Mouse (Mus musculus) heart, postnatal 36 days (tissue): Measurements from ENCODE around the gene Clasp2. TPM values are rescaled to one million over a fixed set of nuclear protein-coding genes. Genes with fewer than 3 reads are reported as not detected.
A peak's percentile ranks its signal among the peaks of the same experiment; 100 is the strongest.

Source experiments
- DNase-seq, 2 experiments: peaks; one replicate each; pipeline ENCODE4 v3.0.0; 2021 to 2022
- intact Hi-C: fragments of 180-260 bp; cut with DNase I; formaldehyde crosslinking; loops from one replicate; pipeline ENCODE4 v1.15.1; 2025
- total RNA-seq, 2 experiments: library from RNA; stranded (reverse); gene quantifications; 2 replicates each; pipeline ENCODE4 v1.2.3; 2021

The Clasp2 gene
- total RNA-seq, 2 experiments from 2014 or later = 50.9 to 58.9 TPM

GRCm38 (mm10) chr9:113924883-113925282 is 183.6 kb downstream of the Clasp2 start:
- no peak for DNase-seq
- intact Hi-C loops = loop anchor here (5.0 kb wide), 1 partner anchor 183 kb away; the partner anchor contains the start of gene Clasp2

GRCm38 (mm10) chr9:113928591-113928990 is 187.3 kb downstream of the Clasp2 start:
- intact Hi-C loops = loop anchor here (5.0 kb wide), 1 partner anchor 186 kb away; the partner anchor contains the start of gene Clasp2
- no peak for DNase-seq

- no peak for DNase-seq
- intact Hi-C loops = loop anchor here (5.0 kb wide), 1 partner anchor 187 kb away; the partner anchor contains the start of gene Clasp2
Measured at GRCm38 (mm10) chr9:113929676-113930075, 188.4 kb downstream of the Clasp2 start.

- DNase-seq = peak; percentile 91 to 92
- intact Hi-C loops = no loop called here
Measured at GRCm38 (mm10) chr9:113930534-113931374, 189.5 kb downstream of the Clasp2 start, which contains the start of gene Ubp1. Gene Ubp1 (plus strand): TSS chr9:113930934.

- DNase-seq = peak; percentile 25 to 50
- intact Hi-C loops = no loop called here
Measured at GRCm38 (mm10) chr9:113931375-113932099, 190.3 kb downstream of the Clasp2 start.

GRCm38 (mm10) chr9:113932100-113932470 is 190.8 kb downstream of the Clasp2 start:
- intact Hi-C loops = no loop called here
- DNase-seq = peak; percentile 13 to 31

- DNase-seq = peak in 1 of 2 experiments; percentile 24
Measured at GRCm38 (mm10) chr9:113932501-113932900, 191.2 kb downstream of the Clasp2 start.

GRCm38 (mm10) chr9:113935638-113936037 is 194.4 kb downstream of the Clasp2 start:
- DNase-seq = no peak
- intact Hi-C loops = no loop called here

More at GRCm38 (mm10) chr9:113932501-113932900, 191.2 kb downstream of the Clasp2 start:
- intact Hi-C loops = no loop called here

GRCm38 (mm10) chr9:113939063-113939850 is 198.0 kb downstream of the Clasp2 start:
- intact Hi-C loops = no loop called here
- no peak for DNase-seq

- intact Hi-C loops = no loop called here
Measured at GRCm38 (mm10) chr9:113941103-113941805, 200.0 kb downstream of the Clasp2 start.

GRCm38 (mm10) chr9:113943372-113943771 is 202.1 kb downstream of the Clasp2 start:
- intact Hi-C loops = no loop called here
- no peak for DNase-seq

More at GRCm38 (mm10) chr9:113941103-113941805, 200.0 kb downstream of the Clasp2 start:
- DNase-seq = no peak

GRCm38 (mm10) chr9:113947216-113947615 is 205.9 kb downstream of the Clasp2 start:
- intact Hi-C loops = no loop called here

GRCm38 (mm10) chr9:113957777-113958176 is 216.5 kb downstream of the Clasp2 start:
- intact Hi-C loops = no loop called here
- no peak for DNase-seq

More at GRCm38 (mm10) chr9:113947216-113947615, 205.9 kb downstream of the Clasp2 start:
- no peak for DNase-seq

- DNase-seq = no peak
- intact Hi-C loops = no loop called here
Measured at GRCm38 (mm10) chr9:113963718-113964117, 222.4 kb downstream of the Clasp2 start.

- intact Hi-C loops = no loop called here
- DNase-seq = no peak
Measured at GRCm38 (mm10) chr9:113964415-113964814, 223.1 kb downstream of the Clasp2 start.

- no peak for DNase-seq
- intact Hi-C loops = no loop called here
Measured at GRCm38 (mm10) chr9:113966838-113967237, 225.6 kb downstream of the Clasp2 start.

- no peak for DNase-seq
- intact Hi-C loops = no loop called here
Measured at GRCm38 (mm10) chr9:113968967-113969366, 227.7 kb downstream of the Clasp2 start.
